Mouse (Mus musculus) liver, embryonic 15.5 days (tissue): Measurements from ENCODE around the gene Arhgef10l. TPM values are rescaled to one million over a fixed set of nuclear protein-coding genes. Genes with fewer than 3 reads are reported as not detected.
A peak's percentile ranks its signal among the peaks of the same experiment; 100 is the strongest.

Source experiments
- ATAC-seq: fragments of 200-750 bp; cut with Nextera tagmentation; 2 replicates; pipeline ENCODE4 v1.8.0; 2017; ENCODE audit warnings: moderate number of reproducible peaks, mild to moderate bottlenecking, moderate library complexity; ENCODE audit not compliant: insufficient read depth
- H3K27ac ChIP-seq: fragments of 300-500 bp; sonication (generic); replicated peaks from 2 replicates; pipeline ENCODE4 v1.5.1; 2015; ENCODE audit warnings: mild to moderate bottlenecking, inconsistent platforms
- H3K27me3 ChIP-seq: fragments of 300-500 bp; sonication (generic); 2 replicates; pipeline ENCODE4 v1.6.1; 2015; ENCODE audit warnings: mild to moderate bottlenecking, inconsistent platforms
- H3K36me3 ChIP-seq: fragments of 300-500 bp; sonication (generic); replicated peaks from 2 replicates; pipeline ENCODE4 v1.6.1; 2015; ENCODE audit warnings: moderate library complexity, mild to moderate bottlenecking, inconsistent platforms
- H3K4me1 ChIP-seq: fragments of 300-500 bp; sonication (generic); replicated peaks from 2 replicates; pipeline ENCODE4 v1.6.1; 2015; ENCODE audit warnings: inconsistent platforms
- H3K4me2 ChIP-seq: fragments of 300-500 bp; sonication (generic); 2 replicates; pipeline ENCODE4 v1.6.1; 2015; ENCODE audit warnings: moderate library complexity, mild to moderate bottlenecking, inconsistent platforms
- H3K4me3 ChIP-seq: fragments of 300-500 bp; sonication (generic); replicated peaks from 2 replicates; pipeline ENCODE4 v1.5.1; 2015; ENCODE audit warnings: mild to moderate bottlenecking, inconsistent platforms
- H3K9ac ChIP-seq: fragments of 300-500 bp; sonication (generic); 2 replicates; pipeline ENCODE4 v1.6.1; 2015; ENCODE audit warnings: moderate library complexity, mild to moderate bottlenecking, inconsistent platforms
- H3K9me3 ChIP-seq: fragments of 300-500 bp; sonication (generic); replicated peaks from 2 replicates; pipeline ENCODE4 v1.6.1; 2016; ENCODE audit warnings: inconsistent platforms
- WGBS: fragments of 180-500 bp; shearing (Covaris S2); methylation state at CpG from one replicate; pipeline ENCODE4 v1.1.7; 2015; ENCODE audit warnings: mixed read lengths; ENCODE audit not compliant: insufficient replicate concordance; 5-methylcytosine and 5-hydroxymethylcytosine counted together
- polyA plus RNA-seq: library from polyadenylated mRNA; unstranded; fragments of >200 nt; fragmentation: Nextera tagmentation; extraction: Ambion mirVana; gene quantifications from 2 replicates; pipeline ENCODE4 v1.2.1, GENCODE M21; 2015

Arhgef10l gene
- polyA plus RNA-seq, 1 experiment from 2014 or later, result 4.8 TPM

DNA sequence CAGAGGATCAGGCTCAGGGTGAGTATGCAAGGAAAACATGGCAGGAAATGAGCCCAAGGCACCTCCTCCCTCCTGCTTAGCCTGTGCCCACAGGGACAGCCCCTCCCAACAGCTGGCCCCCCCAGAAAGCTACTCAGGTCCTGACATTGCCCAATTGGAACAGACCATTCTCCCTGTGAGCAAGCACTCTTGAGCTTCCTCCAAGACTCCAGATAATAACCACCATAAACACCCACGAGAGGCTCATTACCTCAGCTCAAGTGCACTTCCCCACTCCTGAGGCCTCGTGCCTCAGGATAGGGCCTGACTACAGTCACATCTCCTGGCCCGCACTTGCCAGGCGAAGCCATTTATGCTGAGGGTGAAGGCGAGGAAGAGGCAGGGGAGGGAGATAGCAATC is 67.0 kb downstream of the Arhgef10l start:
- Histone ChIP-seq H3K27me3 (no peaks in the 10 kb centered on the region), H3K9me3 (0 out of 2 replicates have a peak, but pooled peaks cover 3% of the 10 kb centered on the region), H3K4me2 (no peak overlapping the region), H3K9ac (no peak overlapping the region), H3K27ac (no peak overlapping the region), H3K4me1 (no peaks in the 10 kb centered on the region), H3K4me3 (no peak overlapping the region), H3K36me3 (0 out of 2 replicates have a peak, but pooled peaks cover 3% of the 10 kb centered on the region)
- WGBS, result 50% methylated on average over 5 of the region's 5 CpGs
- ATAC-seq, result no peak

GRCm38 (mm10) chr4:140597928-140598327 is 67.9 kb downstream of the Arhgef10l start:
- 73% methylated on average over 6 of the region's 6 CpGs for WGBS
- Histone ChIP-seq H3K9me3 (0 out of 2 replicates have a peak, but pooled peaks cover 3% of the 10 kb centered on the region), H3K27ac (no peak overlapping the region), H3K4me2 (no peak overlapping the region), H3K4me1 (no peaks in the 10 kb centered on the region), H3K27me3 (no peaks in the 10 kb centered on the region), H3K4me3 (no peak overlapping the region), H3K9ac (no peak overlapping the region), H3K36me3 (0 out of 2 replicates have a peak, but pooled peaks cover 3% of the 10 kb centered on the region)
- ATAC-seq, result no peak

- H3K9me3 ChIP-seq, result 0 out of 2 replicates have a peak, but pooled peaks cover 3% of the 10 kb centered on the region
- no peak for ATAC-seq
- no peak overlapping the region for H3K27ac ChIP-seq
- H3K4me2 ChIP-seq, result no peak overlapping the region
- 0 out of 2 replicates have a peak, but pooled peaks cover 3% of the 10 kb centered on the region for H3K36me3 ChIP-seq
- H3K27me3 ChIP-seq, result no peaks in the 10 kb centered on the region
- no peak overlapping the region for H3K9ac ChIP-seq
- WGBS, result 71% methylated on average over 5 of the region's 5 CpGs
- no peaks in the 10 kb centered on the region for H3K4me1 ChIP-seq
- no peak overlapping the region for H3K4me3 ChIP-seq
Measured at GRCm38 (mm10) chr4:140597378-140597777, 68.4 kb downstream of the Arhgef10l start.

- Histone ChIP-seq H3K4me2 (no peak overlapping the region), H3K4me3 (no peak overlapping the region), H3K9me3 (0 out of 2 replicates have a peak, but pooled peaks cover 3% of the 10 kb centered on the region), H3K9ac (no peak overlapping the region), H3K27ac (no peak overlapping the region), H3K36me3 (0 out of 2 replicates have a peak, but pooled peaks cover 3% of the 10 kb centered on the region), H3K27me3 (no peaks in the 10 kb centered on the region), H3K4me1 (no peaks in the 10 kb centered on the region)
- 83% methylated on average over 14 of the region's 14 CpGs for WGBS
- no peak; the same call in 1 of the 2 replicates for ATAC-seq
Measured at GRCm38 (mm10) chr4:140593771-140594505, 71.9 kb downstream of the Arhgef10l start.

DNA sequence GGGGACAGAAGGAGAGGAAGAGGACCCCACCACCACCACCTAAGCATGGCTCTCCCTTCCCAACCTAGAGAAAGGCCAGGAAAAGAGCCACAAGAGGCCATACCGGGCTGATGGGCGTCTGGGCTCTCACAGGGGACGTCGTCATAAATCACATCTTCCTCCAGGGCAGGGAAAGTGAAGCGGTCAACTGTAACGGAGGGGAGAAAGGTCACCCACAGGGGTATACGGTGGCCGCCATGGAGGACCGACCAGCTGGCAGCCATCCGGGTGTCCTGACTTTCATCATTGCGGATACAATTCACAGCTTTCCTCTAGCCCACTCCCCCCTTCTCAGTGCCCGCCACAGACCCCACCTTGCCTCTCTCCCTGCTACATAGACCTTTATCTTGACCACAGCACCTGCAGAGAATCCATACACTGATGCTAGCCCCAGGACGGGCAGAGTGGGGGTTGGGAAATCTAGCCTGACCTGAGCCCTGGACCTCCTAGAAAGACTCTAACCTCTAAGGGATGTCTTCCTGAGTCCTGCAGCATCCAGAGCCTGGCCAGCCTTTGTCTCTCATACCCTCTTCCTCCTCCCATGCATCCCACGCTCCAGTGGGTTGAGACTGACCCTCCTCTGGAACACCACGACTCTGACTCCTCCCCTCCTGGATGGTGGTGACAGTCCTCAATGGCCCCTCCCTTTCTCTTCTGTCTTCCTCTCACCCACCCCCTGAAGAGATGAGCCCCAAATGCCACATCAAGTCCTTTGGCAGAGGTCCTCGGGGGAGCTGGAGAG is 72.6 kb downstream of the Arhgef10l start:
- Histone ChIP-seq H3K9ac (no peak overlapping the region), H3K4me3 (no peak overlapping the region), H3K4me1 (no peaks in the 10 kb centered on the region), H3K4me2 (no peak overlapping the region), H3K27me3 (no peaks in the 10 kb centered on the region), H3K9me3 (0 out of 2 replicates have a peak, but pooled peaks cover 3% of the 10 kb centered on the region), H3K27ac (no peak overlapping the region), H3K36me3 (no peaks in the 10 kb centered on the region)
- no peak for ATAC-seq
- 62% methylated on average over 16 of the region's 16 CpGs for WGBS

GRCm38 (mm10) chr4:140592217-140592759 is 73.5 kb downstream of the Arhgef10l start:
- Histone ChIP-seq H3K27ac (no peak overlapping the region), H3K9ac (no peak overlapping the region), H3K36me3 (no peaks in the 10 kb centered on the region), H3K4me2 (no peak overlapping the region), H3K27me3 (no peaks in the 10 kb centered on the region), H3K4me1 (no peaks in the 10 kb centered on the region), H3K4me3 (no peak overlapping the region), H3K9me3 (0 out of 2 replicates have a peak, but pooled peaks cover 3% of the 10 kb centered on the region)
- no peak for ATAC-seq
- WGBS, result 16% methylated on average over 11 of the region's 11 CpGs

- Histone ChIP-seq H3K4me2 (no peak overlapping the region), H3K27ac (no peak overlapping the region), H3K9me3 (no peaks in the 10 kb centered on the region), H3K4me3 (no peak overlapping the region), H3K4me1 (peaks cover 51% of the 10 kb centered on the region), H3K9ac (no peak overlapping the region), H3K27me3 (no peaks in the 10 kb centered on the region), H3K36me3 (no peaks in the 10 kb centered on the region)
- 22% methylated on average over 5 of the region's 5 CpGs for WGBS
- ATAC-seq, result no peak
Measured at GRCm38 (mm10) chr4:140586478-140586877, 79.3 kb downstream of the Arhgef10l start.

DNA sequence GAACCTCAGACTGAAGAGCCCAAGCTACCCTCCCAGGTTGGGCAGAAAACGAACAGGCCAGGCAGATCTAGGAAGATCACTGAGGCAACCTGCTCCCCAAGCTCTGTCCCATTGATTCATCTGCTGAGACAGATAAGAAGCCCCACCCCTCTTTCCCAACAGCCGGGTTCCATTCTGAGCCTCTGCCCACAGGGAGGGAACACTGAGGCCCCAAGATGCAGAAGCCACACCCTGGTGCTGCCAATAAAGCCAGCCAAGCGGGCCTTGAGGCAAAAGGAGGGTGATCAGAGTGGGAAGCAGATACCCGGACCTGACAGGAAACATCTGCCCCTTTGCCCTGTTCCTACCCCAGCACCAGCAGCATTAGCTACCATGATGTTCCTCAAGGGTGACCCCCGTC is 81.6 kb downstream of the Arhgef10l start:
- H3K9me3 ChIP-seq, result no peaks in the 10 kb centered on the region
- H3K9ac ChIP-seq, result no peak overlapping the region
- no peaks in the 10 kb centered on the region for H3K27me3 ChIP-seq
- 11% methylated on average over 5 of the region's 5 CpGs for WGBS
- H3K36me3 ChIP-seq, result no peaks in the 10 kb centered on the region
- peak; percentile 86 for ATAC-seq
- H3K27ac ChIP-seq, result no peak overlapping the region; the same call in 1 of the 2 replicates
- peaks cover 54% of the 10 kb centered on the region for H3K4me1 ChIP-seq
- peak overlapping the region; percentile 56 for H3K4me2 ChIP-seq
- H3K4me3 ChIP-seq, result no peak overlapping the region

DNA sequence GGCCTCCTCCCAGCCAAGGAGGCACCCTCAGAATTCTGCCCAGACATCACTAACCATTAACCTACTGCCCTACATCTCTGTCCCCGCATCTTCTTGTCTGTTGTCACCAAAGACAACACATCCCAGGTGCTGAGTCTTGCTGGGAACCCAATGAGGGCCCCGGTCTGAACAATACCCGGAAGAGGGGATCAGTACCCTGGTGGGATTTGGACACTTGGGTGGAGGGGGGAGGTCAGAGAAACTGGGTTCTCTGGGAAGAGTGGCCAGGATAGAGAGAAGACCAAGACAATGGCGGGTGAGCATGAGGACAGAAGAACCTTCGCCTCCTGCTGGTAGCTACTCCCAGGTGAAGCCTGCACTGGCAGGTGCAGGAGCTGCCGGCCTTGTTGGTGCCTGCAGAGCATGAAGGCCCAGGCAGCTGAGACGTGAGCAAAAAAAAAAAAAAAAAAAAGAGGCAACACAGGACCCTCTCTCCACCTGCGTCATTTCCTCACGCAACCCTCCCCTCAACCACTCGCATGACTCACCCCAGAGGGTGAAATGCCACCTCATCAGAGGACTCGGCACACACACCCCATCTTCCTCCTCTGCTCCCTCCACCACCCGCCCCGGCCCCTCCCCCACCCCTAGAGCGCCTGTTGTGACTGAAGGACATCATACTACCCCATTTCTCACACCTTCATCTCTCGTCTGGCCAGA is 83.3 kb downstream of the Arhgef10l start:
- Histone ChIP-seq H3K4me2 (no peak overlapping the region), H3K4me3 (no peak overlapping the region), H3K9me3 (no peaks in the 10 kb centered on the region), H3K27ac (no peak overlapping the region), H3K4me1 (peaks cover 63% of the 10 kb centered on the region), H3K36me3 (no peaks in the 10 kb centered on the region; the same call in 1 of the 2 replicates), H3K27me3 (no peaks in the 10 kb centered on the region), H3K9ac (no peak overlapping the region)
- no peak for ATAC-seq
- WGBS, result 53% methylated on average over 15 of the region's 15 CpGs

DNA sequence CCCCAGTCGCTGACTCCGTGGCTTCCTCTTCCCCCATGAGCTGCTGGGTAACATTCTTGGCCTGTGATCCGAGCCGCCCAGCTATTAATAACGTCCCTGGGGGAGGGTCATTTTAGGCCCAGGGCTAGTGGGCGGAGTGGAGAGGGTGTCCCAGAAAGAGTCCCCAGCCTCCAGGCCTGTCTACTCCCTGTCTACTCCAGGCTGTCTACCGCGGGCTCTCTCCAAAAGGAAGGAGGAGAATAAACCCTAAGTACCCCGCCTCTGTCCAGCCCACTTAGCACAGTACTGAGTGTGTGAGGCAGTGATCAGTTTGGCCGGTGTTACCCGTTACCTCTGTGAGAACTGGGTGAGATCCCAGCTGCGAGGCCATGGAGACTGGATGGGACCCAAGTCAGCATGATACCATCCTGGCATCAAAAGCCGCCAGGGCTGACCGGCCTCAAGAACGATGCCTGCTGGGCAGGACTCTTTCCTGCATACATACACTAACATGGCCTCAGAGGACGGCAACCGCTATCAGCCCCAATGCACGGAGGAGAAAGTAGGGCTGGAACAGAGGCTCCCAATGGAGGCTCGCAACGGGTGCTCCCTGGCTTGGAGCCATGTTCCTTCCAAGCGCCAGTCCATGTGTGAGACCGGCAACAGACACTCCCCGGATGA is 84.0 kb downstream of the Arhgef10l start:
- WGBS, result 57% methylated on average over 23 of the region's 23 CpGs
- H3K27me3 ChIP-seq, result no peaks in the 10 kb centered on the region
- H3K4me2 ChIP-seq, result no peak overlapping the region
- peaks cover 62% of the 10 kb centered on the region for H3K4me1 ChIP-seq
- H3K9me3 ChIP-seq, result no peaks in the 10 kb centered on the region
- no peak overlapping the region for H3K27ac ChIP-seq
- no peak overlapping the region for H3K9ac ChIP-seq
- H3K36me3 ChIP-seq, result no peaks in the 10 kb centered on the region; the same call in 1 of the 2 replicates
- no peak overlapping the region for H3K4me3 ChIP-seq
- ATAC-seq, result no peak
